Mouse (Mus musculus) liver, embryonic 14.5 days (tissue): ENCODE measurements at regions not wholly inside any gene's neighbourhood (a gene's known extent, or its start where the extent isn't known, plus 50 kb on each side); places are given as distances from the start of the nearest gene placed in this dataset.

ENCODE experiments used
- ATAC-seq: fragments of 200-750 bp; cut with Nextera tagmentation; 2 replicates; pipeline ENCODE4 v1.8.0; 2017; ENCODE audit warnings: moderate number of reproducible peaks, mild to moderate bottlenecking, moderate library complexity; ENCODE audit not compliant: insufficient read depth
- DNase-seq, 3 experiments: peaks; one replicate each; pipeline ENCODE4 v3.0.0-alpha.2; 2012 to 2013; ENCODE audit warnings: low read depth in 3 of 3, low spot score in 3 of 3
- H3K27ac ChIP-seq: fragments of 300-500 bp; sonication (generic); 2 replicates; pipeline ENCODE4 v1.5.1; 2014; ENCODE audit warnings: moderate library complexity, mild to moderate bottlenecking, control low read depth, inconsistent platforms
- H3K27me3 ChIP-seq: fragments of 300-500 bp; sonication (generic); 2 replicates; pipeline ENCODE4 v1.6.1; 2014; ENCODE audit warnings: mild to moderate bottlenecking, low read length, moderate library complexity; ENCODE audit not compliant: control insufficient read depth, insufficient read depth
- H3K36me3 ChIP-seq: fragments of 300-500 bp; sonication (generic); replicated peaks from 2 replicates; pipeline ENCODE4 v1.6.1; 2014; ENCODE audit warnings: low read depth; ENCODE audit not compliant: control insufficient read depth, insufficient read depth
- H3K4me1 ChIP-seq, 2 experiments: fragments of 200-500 bp in 1 of 2; fragments of 300-500 bp in 1 of 2; sonication (generic) in 1 of 2; replicated peaks; 2 replicates each; pipeline ENCODE4 v1.6.1; 2012 to 2014; ENCODE audit warnings: antibody characterized with exemption in 1 of 2, inconsistent platforms in 1 of 2, low read length in 1 of 2; ENCODE audit not compliant: control insufficient read depth in 2 of 2, insufficient read depth in 2 of 2
- H3K4me2 ChIP-seq: fragments of 300-500 bp; sonication (generic); 2 replicates; pipeline ENCODE4 v1.6.1; 2014; ENCODE audit warnings: low read depth, mild to moderate bottlenecking, control low read depth, moderate library complexity
- H3K4me3 ChIP-seq, 2 experiments: fragments of 200-500 bp in 1 of 2; fragments of 300-500 bp in 1 of 2; sonication (generic) in 1 of 2; 2 replicates each; pipeline ENCODE4 v1.5.1; 2012 to 2014; ENCODE audit warnings: low read depth in 2 of 2, low read length in 2 of 2, mild to moderate bottlenecking in 2 of 2, control low read depth in 1 of 2, inconsistent platforms in 1 of 2, moderate library complexity in 1 of 2; ENCODE audit not compliant: insufficient read depth in 1 of 2
- H3K9ac ChIP-seq: fragments of 300-500 bp; sonication (generic); replicated peaks from 2 replicates; pipeline ENCODE4 v1.6.1; 2014; ENCODE audit warnings: mild to moderate bottlenecking, control low read depth, moderate library complexity
- H3K9me3 ChIP-seq: fragments of 300-500 bp; sonication (generic); 2 replicates; pipeline ENCODE4 v1.6.1; 2016; ENCODE audit warnings: low read length, mixed read lengths; ENCODE audit not compliant: control insufficient read depth
- CTCF ChIP-seq: IDR thresholded peaks from 2 replicates; pipeline ENCODE4 v1.5.1; 2016; ENCODE audit warnings: antibody characterized with exemption, low read depth, control low read depth
- EP300 ChIP-seq: IDR thresholded peaks from 2 replicates; pipeline ENCODE4 v1.6.1; 2016; ENCODE audit warnings: antibody characterized with exemption, low read depth
- WGBS: fragments of 180-500 bp; shearing (Covaris S2); extraction: QIAGEN DNeasy Blood & Tissue Kit; methylation state at CpG from one replicate; pipeline ENCODE4 v1.1.7; 2014; ENCODE audit not compliant: insufficient replicate concordance; 5-methylcytosine and 5-hydroxymethylcytosine counted together

GRCm38 (mm10) chr1:193992226-193992625 lies 622.1 kb upstream of the Camk1g start:
- TF ChIP-seq EP300 (no peak), CTCF (no peak)
- Histone ChIP-seq H3K4me1 (no peaks in the 10 kb centered on the region), H3K27ac (no peak overlapping the region), H3K36me3 (no peaks in the 10 kb centered on the region), H3K9me3 (no peaks in the 10 kb centered on the region), H3K4me2 (no peak overlapping the region), H3K9ac (no peak overlapping the region), H3K4me3 (no peak overlapping the region), H3K27me3 (no peaks in the 10 kb centered on the region)
- ATAC-seq (no peak), DNase-seq (no peak)
- WGBS = 33% methylated on average over 2 of the region's 2 CpGs

- H3K4me2 ChIP-seq = no peak overlapping the region
- WGBS = 59% methylated on average over 10 of the region's 10 CpGs
- DNase-seq (no peak), ATAC-seq (no peak)
- TF ChIP-seq CTCF (no peak), EP300 (no peak)
- no peaks in the 10 kb centered on the region for H3K4me1 ChIP-seq
- no peaks in the 10 kb centered on the region for H3K36me3 ChIP-seq
- no peak overlapping the region for H3K27ac ChIP-seq
- no peaks in the 10 kb centered on the region for H3K27me3 ChIP-seq
- no peak overlapping the region for H3K9ac ChIP-seq
- no peak overlapping the region for H3K4me3 ChIP-seq
- H3K9me3 ChIP-seq = no peaks in the 10 kb centered on the region
Observed at GRCm38 (mm10) chr1:193989956-193990675, 620.0 kb upstream of the Camk1g start.

DNA sequence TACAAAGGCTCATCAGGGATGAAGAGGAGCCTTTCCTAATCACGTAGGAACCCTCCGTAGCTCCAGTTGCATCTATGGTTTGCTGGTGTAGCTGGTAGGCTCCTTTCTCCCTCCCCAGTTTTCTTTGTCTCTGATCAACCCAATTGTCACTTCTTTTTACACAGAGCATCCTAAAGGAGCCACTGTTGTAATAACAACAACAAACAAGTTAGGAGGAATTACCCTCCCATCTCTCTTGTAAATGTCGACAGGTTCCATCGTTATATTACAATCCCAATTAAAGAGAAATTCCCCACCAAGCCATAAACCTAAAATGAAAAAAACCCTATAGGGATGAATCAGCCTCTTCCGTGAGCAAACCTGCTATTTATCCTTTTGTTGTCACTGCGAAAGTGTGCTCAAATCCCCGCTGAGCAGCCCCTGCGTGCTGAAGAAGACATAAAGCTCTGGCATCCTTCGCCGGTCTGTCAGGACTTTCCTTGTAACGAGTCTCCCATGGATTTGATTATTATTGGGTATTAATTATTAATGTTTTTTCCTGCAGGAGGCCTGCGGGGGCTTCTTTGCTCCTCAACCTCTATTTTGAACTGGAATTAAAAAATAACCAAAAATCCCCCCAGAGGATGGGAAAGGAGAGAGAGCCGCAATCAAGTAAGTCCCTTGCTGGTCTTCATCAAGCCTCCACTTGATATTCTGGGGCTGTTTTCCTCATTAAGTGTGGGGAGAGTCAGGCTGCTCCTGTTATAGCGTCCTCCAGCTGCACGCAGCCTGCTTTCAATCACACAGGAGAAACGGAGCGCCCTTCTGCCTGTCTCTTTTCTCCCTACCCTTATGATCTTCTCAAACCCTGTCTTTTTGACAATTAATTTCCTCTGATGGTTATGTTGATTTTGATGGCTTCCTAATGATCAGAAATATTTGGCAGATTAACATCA lies 619.1 kb upstream of the Camk1g start:
- no peak overlapping the region for H3K4me3 ChIP-seq
- no peak overlapping the region for H3K27ac ChIP-seq
- H3K36me3 ChIP-seq = no peaks in the 10 kb centered on the region
- no peaks in the 10 kb centered on the region for H3K27me3 ChIP-seq
- DNase-seq (no peak), ATAC-seq (no peak)
- no peaks in the 10 kb centered on the region for H3K9me3 ChIP-seq
- WGBS = 38% methylated on average over 17 of the region's 17 CpGs
- H3K9ac ChIP-seq = no peak overlapping the region
- H3K4me2 ChIP-seq = no peak overlapping the region
- no peaks in the 10 kb centered on the region for H3K4me1 ChIP-seq
- no peak for TF ChIP-seq CTCF
- TF ChIP-seq EP300 = no peak

GRCm38 (mm10) chr1:193980571-193980970 lies 610.5 kb upstream of the Camk1g start:
- no peak for ATAC-seq
- Histone ChIP-seq H3K9me3 (no peaks in the 10 kb centered on the region), H3K4me2 (no peak overlapping the region), H3K4me3 (no peak overlapping the region), H3K27ac (no peak overlapping the region), H3K27me3 (no peaks in the 10 kb centered on the region), H3K4me1 (no peaks in the 10 kb centered on the region), H3K36me3 (no peaks in the 10 kb centered on the region), H3K9ac (no peak overlapping the region)
- 60% methylated on average over 4 of the region's 4 CpGs for WGBS
- no peak for DNase-seq
- TF ChIP-seq EP300 (no peak), CTCF (no peak)

DNA sequence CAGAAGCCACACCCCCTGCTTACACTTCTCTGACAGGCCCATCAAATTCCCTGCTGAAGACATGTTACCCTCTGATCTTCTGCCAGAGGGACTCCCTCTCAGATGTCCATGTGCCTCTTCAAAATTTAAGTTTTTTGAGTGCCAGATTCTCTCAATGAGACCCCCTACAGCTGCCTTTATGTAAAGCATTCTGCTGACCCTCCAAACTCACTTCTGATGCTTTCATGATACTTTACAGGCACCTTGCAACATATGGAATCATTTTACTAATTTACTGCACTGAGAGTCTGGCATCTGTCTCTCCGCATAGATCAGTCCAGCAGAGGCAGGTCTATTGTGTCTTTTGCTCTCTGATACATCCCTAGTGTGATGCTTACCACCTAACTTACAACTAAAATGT lies 601.4 kb upstream of the Camk1g start:
- 70% methylated on average over 1 of the region's 1 CpGs for WGBS
- H3K27me3 ChIP-seq = no peaks in the 10 kb centered on the region
- no peak overlapping the region for H3K27ac ChIP-seq
- no peak for TF ChIP-seq EP300
- no peak for ATAC-seq
- no peak overlapping the region for H3K4me2 ChIP-seq
- no peaks in the 10 kb centered on the region for H3K4me1 ChIP-seq
- H3K9me3 ChIP-seq = no peaks in the 10 kb centered on the region
- H3K9ac ChIP-seq = no peak overlapping the region
- H3K4me3 ChIP-seq = no peak overlapping the region
- no peak for DNase-seq
- H3K36me3 ChIP-seq = no peaks in the 10 kb centered on the region
